Mouse (Mus musculus) layer of hippocampus, adult 9-11 months (tissue): ENCODE measurements around the gene Gli1.
"Not testable (repeated sequence)": the region's sequence is repeated elsewhere in the genome, so short reads cannot be mapped to it uniquely, and the experiment has no call there.

ENCODE experiments used
- DNase-seq: peaks from one replicate; pipeline ENCODE4 v3.0.0; 2022

The Gli1 gene

DNA sequence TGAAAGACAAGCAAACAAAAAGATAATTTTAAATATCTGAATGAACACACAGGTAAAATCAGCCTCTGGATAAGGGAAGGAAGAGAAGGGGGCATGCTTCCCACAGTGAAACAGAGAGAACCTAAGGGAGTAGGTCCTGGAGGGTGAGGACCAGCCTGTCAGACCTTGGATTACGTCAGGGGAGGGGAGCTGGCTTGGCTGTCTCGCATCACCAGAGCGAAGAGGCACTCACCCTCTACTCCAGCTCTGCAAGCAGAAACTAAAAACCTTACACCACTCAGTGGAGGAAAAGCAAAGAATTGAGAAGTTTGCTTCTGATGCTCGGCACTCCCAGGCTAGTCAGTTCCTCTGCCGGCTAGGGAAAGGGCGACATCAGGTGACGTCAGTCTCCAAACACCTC is 21.8 kb downstream of the Gli1 start:
- no peak for DNase-seq

DNA sequence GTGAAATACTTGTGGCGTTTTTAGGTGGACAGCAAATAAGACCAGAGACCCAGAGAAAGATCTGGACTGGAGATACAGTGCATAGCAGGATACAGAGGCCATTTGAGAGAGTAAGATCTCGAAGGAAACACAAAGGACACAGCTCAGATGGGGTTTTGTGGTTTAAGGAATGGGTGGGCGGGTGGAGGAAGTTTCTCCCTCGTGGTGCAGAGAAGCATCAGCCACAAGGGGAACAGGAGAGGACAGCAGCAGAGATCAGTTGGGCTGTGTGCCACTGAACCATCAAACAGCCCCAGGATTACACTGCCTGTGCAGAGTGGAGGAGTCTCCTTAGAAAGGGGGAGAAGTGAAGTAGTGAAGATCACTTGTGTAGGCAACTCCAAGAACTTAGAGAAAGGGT is 23.8 kb downstream of the Gli1 start:
- DNase-seq, result no peak

DNA sequence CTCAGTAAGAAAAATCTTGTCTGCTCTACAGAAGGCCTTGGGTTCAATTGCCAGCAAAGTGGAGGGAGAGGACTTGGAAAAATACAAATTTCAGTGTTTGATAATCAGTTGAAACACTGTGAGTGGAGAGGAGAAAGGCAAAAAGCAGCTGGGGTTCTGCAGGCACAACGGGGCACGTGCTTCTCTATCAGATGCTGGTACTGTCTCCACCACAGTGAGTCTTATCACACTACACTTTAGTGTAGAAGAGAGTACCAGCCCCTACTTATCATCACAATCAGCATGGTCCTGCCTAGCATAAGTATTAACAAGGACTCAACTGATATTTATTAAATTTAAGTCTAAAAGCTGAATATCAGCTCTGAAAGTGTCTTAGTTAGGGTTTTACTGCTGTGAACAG is 24.5 kb downstream of the Gli1 start:
- no peak for DNase-seq

DNA sequence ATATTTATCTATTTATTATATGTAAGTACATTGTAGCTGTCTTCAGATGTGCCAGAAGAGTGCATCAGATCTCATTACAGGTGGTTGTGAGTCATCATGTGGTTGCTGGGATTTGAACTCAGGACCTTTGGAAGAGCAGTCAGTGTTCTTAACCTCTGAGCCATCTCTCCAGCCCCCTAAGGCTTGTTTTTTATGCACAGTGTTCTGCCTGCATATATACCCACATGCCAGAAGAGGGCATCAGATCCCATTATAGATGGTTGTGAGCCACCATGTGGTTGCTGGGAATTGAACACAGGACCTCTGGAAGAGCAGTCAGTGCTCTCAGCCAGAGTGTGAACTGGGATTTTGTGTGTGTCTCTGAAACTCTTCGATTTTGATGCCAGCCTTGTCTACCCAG is 26.8 kb downstream of the Gli1 start:
- not testable (repeated sequence) for DNase-seq

DNA sequence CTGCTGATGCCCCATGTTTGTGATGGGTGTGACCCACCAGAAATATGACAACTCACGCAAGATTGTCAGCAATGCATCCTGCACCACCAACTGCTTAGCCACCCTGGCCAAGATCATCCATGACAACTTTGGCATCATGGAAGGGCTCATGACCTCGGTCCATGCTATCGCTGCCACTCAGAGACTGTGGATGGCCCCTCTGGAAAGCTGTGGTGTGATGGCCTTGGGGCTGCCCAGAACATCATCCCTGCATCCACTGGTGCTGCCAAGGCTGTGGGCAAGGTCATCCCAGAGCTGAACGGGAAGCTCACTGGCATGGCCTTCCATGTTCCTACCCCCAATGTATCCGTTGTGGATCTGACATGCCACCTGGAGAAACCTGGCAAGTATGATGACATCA is 28.3 kb downstream of the Gli1 start:
- not testable (repeated sequence) for DNase-seq

DNA sequence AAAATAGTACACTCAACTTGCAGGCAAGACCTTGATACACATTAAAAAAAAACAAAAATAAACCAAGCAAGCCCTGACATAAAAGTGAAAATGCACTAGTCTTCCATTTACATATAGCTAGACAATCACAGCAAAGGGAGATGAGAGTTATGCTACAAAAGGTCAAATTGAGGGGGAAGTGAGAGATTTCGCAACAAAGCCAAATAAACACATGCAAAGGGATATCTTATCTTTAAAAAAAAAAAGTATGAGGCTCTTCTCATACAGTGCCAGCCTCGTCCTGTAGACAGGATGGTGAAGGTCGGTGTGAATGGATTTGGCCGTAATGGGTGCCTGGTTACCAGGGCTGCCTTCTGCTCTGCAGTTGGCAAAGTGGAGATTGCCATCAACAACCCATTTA is 28.9 kb downstream of the Gli1 start:
- no peak for DNase-seq

DNA sequence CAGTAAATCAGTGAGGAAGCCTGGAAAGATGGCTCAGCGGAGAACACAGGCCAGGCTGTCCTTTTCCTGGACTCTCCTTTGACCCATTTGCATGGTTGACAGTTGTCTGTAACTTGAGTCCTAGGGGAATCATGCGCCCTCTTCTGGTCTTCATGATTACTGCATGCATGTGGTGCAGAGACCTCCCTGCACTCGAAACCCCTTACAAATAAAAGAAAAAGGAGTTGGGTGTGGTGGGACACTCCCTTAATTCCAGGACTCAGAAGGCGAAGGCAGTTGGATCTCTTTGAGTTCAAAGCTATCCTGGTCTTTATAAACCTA is 29.5 kb downstream of the Gli1 start:
- peak; percentile 83 for DNase-seq

DNA sequence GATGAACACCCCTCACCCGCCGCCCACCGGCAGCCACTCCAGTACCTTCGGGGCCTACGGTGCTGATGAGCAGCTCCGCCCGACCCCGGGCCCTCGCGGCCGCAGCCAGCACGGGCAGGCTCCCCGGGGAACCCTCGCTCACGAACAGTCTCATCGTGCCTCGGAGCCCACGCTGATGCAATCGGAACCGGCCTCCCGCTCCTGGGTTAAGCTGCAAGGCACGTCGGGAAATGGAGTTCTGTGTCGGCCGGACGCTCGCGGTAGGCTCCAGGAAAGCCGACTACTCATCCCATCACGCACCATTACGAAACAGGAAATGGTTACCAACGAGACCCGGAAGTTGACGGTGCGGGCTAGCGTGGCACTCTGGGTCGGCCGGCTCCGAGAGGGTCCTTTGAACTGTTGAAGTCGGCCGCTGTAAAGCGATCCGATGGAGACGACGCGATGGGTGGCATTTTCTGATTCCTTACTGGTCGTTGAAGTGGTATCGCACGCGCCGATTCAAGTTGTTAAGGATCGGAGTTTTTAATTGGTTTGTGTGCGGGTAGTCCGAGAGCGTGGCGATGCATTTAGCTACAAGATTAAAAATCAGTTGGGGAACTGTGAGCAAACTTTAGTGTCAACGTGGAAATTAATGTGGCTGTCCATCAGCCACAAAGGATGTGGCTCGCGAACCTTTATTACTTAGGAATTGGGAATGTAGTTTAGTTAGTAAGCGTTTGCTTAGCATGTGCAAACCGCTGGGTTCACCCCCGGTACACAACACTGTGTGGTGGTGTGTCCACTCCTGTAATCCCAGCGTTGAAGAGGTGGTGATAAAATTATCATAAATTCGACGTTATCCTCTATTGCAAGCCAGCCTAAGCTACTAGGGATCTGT is 30.1 kb downstream of the Gli1 start, which contains the start of gene Mars:
Mars (minus strand) TSS at position 311 of the 880 bp plus-strand sequence.
- DNase-seq, result peak; percentile 97

DNA sequence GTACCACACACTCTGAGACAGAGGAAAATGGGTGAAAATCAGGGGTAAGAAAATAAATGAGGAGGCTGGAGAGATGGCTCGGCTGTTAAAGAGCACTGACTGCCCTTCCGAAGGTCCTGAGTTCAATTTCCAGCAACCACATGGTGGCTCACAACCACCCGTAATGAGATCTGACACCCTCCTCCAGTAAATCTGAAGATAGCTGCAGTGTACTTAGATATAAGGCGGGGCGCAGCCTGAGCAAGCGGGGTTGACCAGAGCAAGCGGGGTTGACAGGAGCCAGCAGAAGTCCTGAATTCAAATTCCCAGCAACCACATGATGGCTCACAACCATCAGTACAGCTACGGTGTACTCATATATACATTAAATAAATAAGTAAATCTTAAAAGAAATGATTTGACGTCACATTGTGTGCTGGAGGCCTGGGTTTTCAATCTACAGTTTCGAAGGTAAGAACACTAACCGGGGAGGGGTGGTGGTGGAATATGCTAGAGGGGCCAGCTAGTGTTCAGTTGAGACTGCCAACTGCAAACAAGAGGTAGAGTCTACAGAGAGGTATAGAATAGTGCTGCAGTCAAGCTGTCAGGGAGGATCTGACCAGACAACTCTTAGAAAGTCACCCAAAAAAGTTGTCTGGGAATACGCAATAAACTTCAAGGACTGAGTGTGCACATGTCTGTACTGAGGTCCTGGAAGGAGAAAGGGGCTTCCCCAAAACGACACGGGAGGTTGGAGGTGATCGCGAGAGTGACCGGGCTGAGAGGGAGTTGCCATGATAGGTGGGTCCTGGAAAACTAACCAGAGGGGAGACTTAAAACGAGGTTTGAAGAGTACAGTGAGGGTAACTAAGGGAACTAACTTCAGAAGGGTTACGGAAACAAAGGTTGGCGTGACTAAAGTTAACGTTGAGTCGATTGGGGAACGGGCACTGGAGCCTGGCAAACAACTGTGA is 31.0 kb downstream of the Gli1 start:
- DNase-seq, result no peak

DNA sequence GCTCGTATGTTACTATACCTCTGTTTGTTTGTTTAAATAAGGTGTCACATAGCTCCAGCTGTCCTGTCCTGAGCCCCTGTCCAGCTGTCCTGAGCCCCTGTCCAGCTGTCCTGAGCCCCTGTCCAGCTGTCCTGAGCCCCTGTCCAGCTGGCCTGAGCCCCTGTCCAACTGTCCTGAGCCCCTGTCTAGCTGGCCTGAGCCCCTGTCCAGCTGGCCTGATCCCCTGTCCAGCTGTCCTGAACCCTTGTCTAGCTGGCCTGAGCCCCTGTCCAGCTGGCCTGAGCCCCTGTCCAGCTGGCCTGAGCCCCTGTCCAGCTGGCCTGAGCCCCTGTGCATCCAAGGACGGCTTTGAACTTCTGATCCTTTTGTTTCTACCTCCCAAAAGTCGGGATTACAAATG is 32.6 kb downstream of the Gli1 start:
- not testable (repeated sequence) for DNase-seq

DNA sequence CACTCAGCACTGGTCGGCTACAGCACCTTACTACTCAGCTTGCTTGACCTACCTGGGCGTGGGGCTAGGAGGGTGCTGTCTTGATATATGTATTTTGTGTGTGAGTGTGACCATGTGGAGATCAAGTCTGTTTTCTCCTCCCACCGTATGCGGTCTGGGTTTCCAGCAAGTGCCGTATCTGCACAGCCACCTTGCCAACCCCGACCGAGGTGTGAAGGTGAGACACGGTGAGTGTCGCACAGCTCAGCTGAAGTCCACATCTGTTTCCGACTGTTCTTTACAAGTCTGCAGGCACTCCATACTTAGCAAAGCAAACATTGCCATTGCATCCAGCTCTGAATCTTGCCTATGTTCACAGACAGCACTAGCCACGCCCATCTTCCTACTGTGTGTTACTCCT is 38.6 kb downstream of the Gli1 start:
- DNase-seq, result no peak

DNA sequence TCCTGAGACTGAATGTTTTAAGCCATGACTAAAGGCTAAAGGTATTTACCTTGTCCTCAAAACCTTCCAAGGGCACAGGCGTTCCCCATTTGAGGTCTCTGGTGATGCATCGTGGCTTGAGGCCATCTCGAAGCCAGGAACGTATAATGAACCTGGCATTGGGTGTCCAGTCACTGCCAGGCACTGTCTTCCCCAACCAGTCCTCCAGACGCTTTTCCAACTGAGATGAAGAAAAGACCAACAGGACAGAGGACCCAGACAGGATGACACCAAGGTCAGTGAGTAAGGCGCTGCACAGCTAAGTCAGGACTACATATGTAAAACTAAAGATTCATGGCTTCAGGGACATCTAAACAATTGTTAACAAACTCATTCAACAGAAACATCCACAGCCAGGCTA is 41.4 kb downstream of the Gli1 start:
- DNase-seq, result no peak

DNA sequence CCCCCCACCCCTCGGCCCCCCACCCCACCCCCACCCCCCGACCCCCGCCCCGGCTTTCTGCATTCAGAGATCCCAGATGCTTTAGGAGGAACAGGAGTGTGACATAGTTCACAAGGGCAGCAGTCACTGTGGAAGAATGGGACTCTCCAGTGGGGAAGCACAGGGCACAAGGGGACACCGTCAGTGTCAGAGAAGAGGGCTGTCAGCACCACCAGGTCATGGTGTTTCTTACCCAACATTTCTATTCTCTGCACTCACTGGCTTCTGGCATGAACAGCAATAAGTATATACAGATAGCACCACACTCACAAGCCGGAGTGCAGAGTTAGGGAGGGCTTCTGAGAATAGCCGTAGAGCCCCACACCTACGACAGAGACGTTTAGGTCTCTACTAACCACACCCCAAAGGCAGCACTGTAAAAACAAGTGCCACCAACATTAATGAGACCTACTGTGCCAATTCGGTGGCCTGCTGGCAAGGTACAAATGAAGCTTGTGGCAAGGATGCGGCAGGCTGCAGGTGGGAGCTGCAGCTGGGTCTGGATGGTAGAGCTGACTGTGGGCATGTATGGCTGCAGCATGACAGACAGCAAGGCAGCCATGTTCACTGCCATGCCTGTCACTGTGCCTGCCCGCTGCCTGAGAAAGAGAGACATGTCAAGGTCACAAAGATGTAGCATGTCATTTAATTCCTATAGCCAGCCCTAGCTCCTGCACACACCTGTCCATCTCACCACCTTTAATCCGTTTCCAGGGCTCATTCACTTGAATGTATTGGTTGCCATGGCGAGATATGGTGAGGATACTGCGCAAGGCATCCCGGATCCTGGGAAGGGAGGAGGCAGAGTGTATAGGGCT is 44.5 kb downstream of the Gli1 start:
- no peak for DNase-seq

DNA sequence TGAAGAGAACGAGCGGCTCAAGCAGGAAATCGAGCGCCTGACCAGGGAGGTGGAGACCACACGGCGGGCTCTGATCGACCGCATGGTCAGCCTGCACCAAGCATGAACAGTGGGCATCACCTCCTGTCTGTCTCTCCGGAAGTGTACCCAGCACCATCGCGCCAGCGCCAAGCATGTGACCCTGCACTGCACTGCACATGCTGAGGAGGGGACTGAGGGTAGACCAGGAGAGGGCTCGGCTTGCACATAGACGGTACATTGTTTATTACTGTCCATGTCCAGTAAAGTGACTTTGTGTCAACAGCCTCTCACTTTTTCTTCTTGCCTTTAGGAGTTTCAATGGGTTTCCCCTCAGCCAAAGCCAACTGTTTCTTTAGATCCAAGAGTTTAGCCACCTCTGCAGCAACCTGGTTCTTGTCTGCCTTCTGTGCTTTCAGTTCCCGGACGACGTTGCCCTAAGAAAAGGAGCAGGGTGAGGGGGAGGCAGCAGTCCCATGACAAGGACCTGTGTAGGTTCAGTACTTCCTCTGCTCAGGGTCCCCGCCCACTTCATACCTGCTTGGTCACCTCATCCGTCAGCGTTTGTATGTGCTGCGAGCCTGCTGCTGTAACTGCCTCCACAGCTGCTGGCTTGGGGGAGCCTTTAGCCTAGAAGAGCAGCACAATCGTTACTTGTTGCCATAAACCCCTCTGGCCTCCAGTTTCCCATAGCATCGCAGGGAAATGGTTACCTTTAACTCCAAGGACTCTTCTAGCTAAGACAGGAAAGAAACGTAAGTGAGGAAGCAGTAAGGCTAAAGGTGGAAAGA is 45.6 kb downstream of the Gli1 start:
- no peak for DNase-seq

DNA sequence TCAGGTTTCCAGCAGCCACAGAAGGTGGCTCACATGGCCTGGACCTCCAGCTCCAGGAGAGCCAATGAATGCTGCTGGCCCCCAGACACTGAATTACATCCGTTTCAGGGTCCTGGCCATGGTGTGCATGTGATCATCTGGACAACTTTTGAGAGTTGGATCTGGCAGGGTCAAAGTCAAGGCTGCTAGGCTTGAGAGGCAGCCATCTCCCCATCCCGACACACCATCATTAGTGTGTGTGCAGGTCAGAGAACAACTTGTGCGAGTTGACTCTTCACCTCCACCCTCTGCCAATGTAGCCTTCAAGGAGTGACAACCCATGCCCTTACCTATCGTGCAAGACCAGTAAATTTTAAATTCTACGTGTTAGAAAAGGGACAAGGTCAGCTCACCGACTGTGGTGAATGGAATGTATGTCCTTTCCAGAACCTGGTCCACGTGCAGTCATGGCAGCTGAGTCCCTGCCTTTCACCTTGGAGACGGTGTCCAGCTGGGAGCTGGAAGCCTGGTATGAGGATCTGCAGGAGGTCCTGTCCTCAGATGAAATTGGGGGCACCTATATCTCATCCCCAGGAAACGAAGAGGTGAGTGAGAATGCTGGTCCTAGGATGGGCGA is 46.8 kb downstream of the Gli1 start:
- no peak for DNase-seq

DNA sequence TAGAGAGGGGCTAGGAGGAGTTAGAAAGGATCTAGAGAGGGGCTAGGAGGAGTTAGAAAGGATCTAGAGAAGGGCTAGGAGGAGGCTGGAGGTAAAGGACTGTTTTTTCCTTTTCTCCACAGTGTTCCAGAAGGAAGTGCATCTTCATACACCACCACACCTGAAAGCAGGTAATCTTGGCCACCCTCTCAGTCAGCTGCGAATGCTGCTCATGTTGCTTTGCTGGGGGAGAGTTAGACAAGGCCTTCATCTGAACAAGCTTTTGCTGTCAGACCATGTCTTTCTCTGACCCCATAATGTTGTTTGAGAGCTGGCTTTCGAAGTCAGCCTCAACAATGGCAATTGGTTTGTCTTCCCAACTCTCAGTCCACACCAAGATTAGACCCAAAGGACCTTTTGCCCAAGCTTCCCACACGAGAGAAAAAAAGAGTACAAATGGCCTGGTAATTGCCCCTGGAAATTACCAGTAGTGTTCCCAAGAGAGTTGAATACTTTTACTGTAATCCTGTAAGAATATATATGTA is 48.1 kb downstream of the Gli1 start:
- DNase-seq, result no peak

DNA sequence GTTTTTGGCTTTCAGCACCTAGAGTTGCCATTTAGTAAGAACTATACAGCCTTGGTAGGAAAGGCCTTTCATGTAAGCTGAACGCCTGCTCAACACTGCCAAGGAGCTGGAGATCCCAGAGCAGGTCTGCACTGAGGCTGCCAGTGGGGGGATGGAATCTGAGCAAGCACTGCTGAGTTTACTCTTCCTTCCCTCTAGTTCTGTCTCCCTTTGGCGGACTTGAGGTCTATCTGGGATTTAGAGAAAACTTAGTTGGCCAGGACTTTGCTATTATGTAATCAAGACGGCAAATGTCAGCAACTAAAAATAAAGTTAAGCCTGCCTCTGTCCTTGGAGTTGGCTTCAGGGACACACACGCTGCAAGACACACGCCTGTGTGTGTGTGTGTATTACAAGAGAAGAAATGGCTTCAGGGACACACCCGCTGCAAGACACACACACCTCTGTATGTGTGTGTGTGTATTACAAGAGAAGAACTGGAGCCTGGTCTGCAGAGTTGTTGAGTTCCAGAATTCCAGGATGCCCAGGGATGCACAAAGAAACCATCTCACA is 48.7 kb downstream of the Gli1 start:
- no peak for DNase-seq

DNA sequence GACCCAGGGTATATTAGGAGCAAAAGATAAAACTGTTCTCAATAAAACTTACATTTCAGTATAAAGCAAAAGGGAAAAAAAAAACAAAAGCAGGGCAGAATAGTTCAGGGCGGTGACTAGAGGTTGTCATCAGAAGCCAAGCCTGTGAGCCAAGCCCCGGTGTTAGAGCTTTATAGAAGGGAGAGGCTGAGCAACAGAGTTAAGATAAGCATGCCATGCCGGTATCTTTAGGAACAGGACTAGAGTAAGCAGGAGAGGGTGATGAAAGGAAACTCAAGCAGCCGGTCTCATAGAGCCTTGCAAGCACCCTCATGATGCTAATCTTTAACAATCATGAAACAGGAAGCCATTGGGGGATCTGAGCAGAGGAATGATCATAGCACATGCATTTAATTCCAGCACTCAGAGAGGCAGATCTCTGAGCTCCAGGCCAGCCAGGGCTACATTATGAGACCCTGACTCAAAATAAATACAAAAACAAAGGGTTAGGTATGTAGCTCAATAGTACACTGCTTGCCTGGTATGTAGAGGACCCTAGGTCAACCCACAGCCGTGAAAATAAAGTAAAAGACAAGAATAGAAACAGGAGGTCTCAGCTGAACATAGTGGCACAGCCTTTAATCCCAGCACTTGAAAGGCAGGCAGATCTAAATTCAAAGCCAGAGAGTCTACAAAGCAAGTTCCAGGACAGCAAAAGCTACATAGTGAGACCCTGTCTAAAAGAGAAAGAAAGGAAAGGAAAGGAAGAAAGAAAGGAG is 49.7 kb downstream of the Gli1 start:
- no peak for DNase-seq

DNA sequence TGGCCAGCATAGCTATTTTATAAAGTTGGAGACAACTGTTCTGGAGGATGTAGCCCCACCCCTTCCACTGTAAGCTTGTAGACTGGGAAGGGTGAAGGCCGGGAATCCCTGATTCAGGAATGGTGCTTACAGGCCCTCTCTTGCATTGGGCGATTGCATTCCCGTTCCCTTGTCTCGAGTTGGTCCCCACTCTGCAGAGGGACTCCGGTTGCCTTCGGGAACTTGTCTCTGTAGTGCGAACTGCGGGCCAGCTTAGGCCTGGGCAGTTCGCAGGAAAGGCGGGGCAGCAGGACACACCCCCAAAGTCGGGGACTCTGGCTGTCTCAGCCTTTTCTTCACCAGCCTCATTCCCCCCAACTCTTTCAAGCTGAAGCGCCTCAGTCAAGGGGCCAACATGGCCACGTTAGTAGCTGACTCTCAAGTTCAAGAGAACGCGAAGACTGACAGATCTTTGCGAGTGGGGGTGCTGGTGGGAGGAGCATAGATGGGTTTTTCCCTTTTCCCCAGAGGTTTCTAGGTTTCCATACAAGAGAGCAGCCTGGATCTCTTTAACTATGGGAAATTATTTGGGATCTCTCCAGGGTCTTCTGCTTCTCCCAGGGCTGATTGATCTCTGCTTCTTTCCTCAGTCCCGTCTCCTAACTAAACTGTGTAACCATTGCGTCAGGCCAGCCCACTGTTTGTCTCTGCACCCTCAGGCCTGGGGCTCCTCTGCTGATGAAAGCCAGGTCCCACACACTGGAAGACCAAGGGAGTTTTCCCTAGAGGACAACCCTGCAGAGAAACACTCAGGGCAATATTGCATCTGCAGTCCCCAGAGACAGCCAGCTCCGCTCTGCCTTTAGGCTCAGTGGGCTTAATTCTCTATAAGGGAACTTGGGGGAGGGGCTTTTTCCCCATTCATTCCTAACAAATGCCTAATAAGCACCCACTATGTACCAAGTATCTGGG is 50.6 kb downstream of the Gli1 start:
- DNase-seq, result no peak
